Mouse (Mus musculus) bone marrow macrophage, adult 2 months (primary cell): ENCODE data around the gene Clec1a.

Source experiments
- CTCF ChIP-seq: IDR thresholded peaks from 2 replicates; pipeline ENCODE4 v1.5.1; 2012; ENCODE audit warnings: low read depth, mild to moderate bottlenecking, low read length, moderate library complexity
- POLR2A ChIP-seq: IDR thresholded peaks from 2 replicates; pipeline ENCODE4 v1.6.1; 2012; ENCODE audit warnings: mild to moderate bottlenecking, low read depth, low read length, borderline replicate concordance

- no peak for TF ChIP-seq CTCF
- no peak for TF ChIP-seq POLR2A
Observed at GRCm38 (mm10) chr6:129393087-129393720, 58.6 kb downstream of the Clec1a start.
